Mouse (Mus musculus) kidney, postnatal 0 days (tissue): ENCODE data around the gene Prr23a1. TPM values are rescaled to one million over a fixed set of nuclear protein-coding genes. Genes with fewer than 3 reads are reported as not detected.

Experiments
- ATAC-seq: fragments of 200-750 bp; cut with Nextera tagmentation; replicated peaks from 2 replicates; pipeline ENCODE4 v1.8.0; 2017; ENCODE audit warnings: low read depth, moderate number of reproducible peaks, moderate TSS enrichment, moderate library complexity; ENCODE audit not compliant: low FRiP score
- DNase-seq: peaks from one replicate; pipeline ENCODE4 v3.0.0-alpha.2; 2016; ENCODE audit warnings: low spot score
- H3K27ac ChIP-seq: fragments of 300-500 bp; sonication (generic); 2 replicates; pipeline ENCODE4 v1.5.1; 2014; ENCODE audit warnings: mild to moderate bottlenecking
- H3K27me3 ChIP-seq: fragments of 300-500 bp; sonication (generic); 2 replicates; pipeline ENCODE4 v1.6.1; 2014; ENCODE audit warnings: low read length, mixed read lengths; ENCODE audit not compliant: insufficient read depth
- H3K36me3 ChIP-seq: fragments of 300-500 bp; sonication (generic); 2 replicates; pipeline ENCODE4 v1.6.1; 2014; ENCODE audit warnings: low read length, mixed read lengths; ENCODE audit not compliant: insufficient read depth
- H3K4me1 ChIP-seq: fragments of 300-500 bp; sonication (generic); replicated peaks from 2 replicates; pipeline ENCODE4 v1.6.1; 2014; ENCODE audit warnings: antibody characterized with exemption, low read length, mixed read lengths; ENCODE audit not compliant: insufficient read depth
- H3K4me2 ChIP-seq: fragments of 300-500 bp; sonication (generic); 2 replicates; pipeline ENCODE4 v1.6.1; 2014; ENCODE audit warnings: mild to moderate bottlenecking, low read length, moderate library complexity, mixed read lengths
- H3K4me3 ChIP-seq: fragments of 300-500 bp; sonication (generic); replicated peaks from 2 replicates; pipeline ENCODE4 v1.5.1; 2014; ENCODE audit warnings: low read depth, low read length
- H3K9ac ChIP-seq: fragments of 300-500 bp; sonication (generic); 2 replicates; pipeline ENCODE4 v1.6.1; 2014; ENCODE audit warnings: low read depth, low read length
- H3K9me3 ChIP-seq: fragments of 300-500 bp; sonication (generic); replicated peaks from 2 replicates; pipeline ENCODE4 v1.6.1; 2016; ENCODE audit warnings: low read length, inconsistent platforms, mixed read lengths
- CTCF ChIP-seq: IDR thresholded peaks from 2 replicates; pipeline ENCODE4 v1.5.1; 2016; ENCODE audit warnings: antibody characterized with exemption, low read depth, mild to moderate bottlenecking, moderate library complexity
- WGBS: fragments of 180-500 bp; shearing (Covaris S2); extraction: QIAGEN DNeasy Blood & Tissue Kit; methylation state at CpG from one replicate; pipeline ENCODE4 v1.1.7; 2014; 5-methylcytosine and 5-hydroxymethylcytosine counted together
- polyA plus RNA-seq: library from polyadenylated mRNA; unstranded; fragments of >200 nt; fragmentation: Nextera tagmentation; extraction: Ambion mirVana; gene quantifications from 2 replicates; pipeline ENCODE4 v1.2.1, GENCODE M21; 2015

Prr23a1 gene
- polyA plus RNA-seq, 1 experiment from 2014 or later = not detected

- WGBS = 13% methylated on average over 5 of the region's 5 CpGs
- no peaks in the 10 kb centered on the region for H3K4me1 ChIP-seq
- H3K4me3 ChIP-seq = no peak overlapping the region
- no peak for TF ChIP-seq CTCF
- peak; percentile 78 for DNase-seq
- H3K9me3 ChIP-seq = no peaks in the 10 kb centered on the region
- no peak overlapping the region for H3K4me2 ChIP-seq
- ATAC-seq = peak; percentile 69; the same call in 1 of the 2 replicates
- H3K9ac ChIP-seq = no peak overlapping the region
- H3K27me3 ChIP-seq = no peaks in the 10 kb centered on the region
- no peaks in the 10 kb centered on the region for H3K36me3 ChIP-seq
- H3K27ac ChIP-seq = no peak overlapping the region
Observed at GRCm38 (mm10) chr9:98829508-98829907, 12.8 kb upstream of the Prr23a1 start.

GRCm38 (mm10) chr9:98837537-98838074, 4.7 kb upstream of the Prr23a1 start:
- Histone ChIP-seq H3K9me3 (no peaks in the 10 kb centered on the region), H3K36me3 (no peaks in the 10 kb centered on the region), H3K9ac (no peak overlapping the region), H3K27me3 (no peaks in the 10 kb centered on the region), H3K27ac (no peak overlapping the region), H3K4me2 (no peak overlapping the region), H3K4me3 (no peak overlapping the region), H3K4me1 (no peaks in the 10 kb centered on the region)
- DNase-seq (peak; percentile 87), ATAC-seq (peak; percentile 92)
- 30% methylated on average over 7 of the region's 7 CpGs for WGBS
- no peak for TF ChIP-seq CTCF

- ATAC-seq = no peak
- no peaks in the 10 kb centered on the region for H3K4me1 ChIP-seq
- no peak within 1 kb of the TSS for H3K4me2 ChIP-seq
- peak; percentile 2 for DNase-seq
- H3K27ac ChIP-seq = no peak within 1 kb of the TSS
- H3K9me3 ChIP-seq = no peaks in the 10 kb centered on the region
- H3K4me3 ChIP-seq = no peak within 1 kb of the TSS
- no peaks in the 10 kb centered on the region for H3K36me3 ChIP-seq
- TF ChIP-seq CTCF = no peak
- no peaks in the 10 kb centered on the region for H3K27me3 ChIP-seq
- WGBS = 85% methylated on average over 18 of the region's 18 CpGs
- H3K9ac ChIP-seq = no peak within 1 kb of the TSS
Observed at GRCm38 (mm10) chr9:98856210-98856609, 13.9 kb downstream of the Prr23a1 start, which contains the start of gene Prr23a2. Gene Prr23a2, plus strand, starts transcription at chr9:98856494.

- Histone ChIP-seq H3K9ac (no peak overlapping the region), H3K4me2 (no peak overlapping the region), H3K9me3 (no peaks in the 10 kb centered on the region), H3K4me3 (no peak overlapping the region), H3K4me1 (no peaks in the 10 kb centered on the region), H3K27ac (no peak overlapping the region), H3K27me3 (no peaks in the 10 kb centered on the region), H3K36me3 (no peaks in the 10 kb centered on the region)
- WGBS = 73% methylated on average over 3 of the region's 3 CpGs
- ATAC-seq (no peak), DNase-seq (peak; percentile 4)
- peak; percentile 44 for TF ChIP-seq CTCF
Observed at GRCm38 (mm10) chr9:98863463-98863862, 21.2 kb downstream of the Prr23a1 start.

- WGBS = 63% methylated on average over 22 of the region's 22 CpGs
- no peak within 1 kb of the TSS for H3K4me2 ChIP-seq
- H3K27ac ChIP-seq = no peak within 1 kb of the TSS
- no peak for TF ChIP-seq CTCF
- no peaks in the 10 kb centered on the region for H3K4me1 ChIP-seq
- H3K36me3 ChIP-seq = no peaks in the 10 kb centered on the region
- H3K27me3 ChIP-seq = no peaks in the 10 kb centered on the region
- H3K4me3 ChIP-seq = no peak within 1 kb of the TSS
- no peak within 1 kb of the TSS for H3K9ac ChIP-seq
- DNase-seq = no peak
- no peaks in the 10 kb centered on the region for H3K9me3 ChIP-seq
- no peak for ATAC-seq
Observed at GRCm38 (mm10) chr9:98864571-98864970, 22.3 kb downstream of the Prr23a1 start, which contains the start of gene Prr23a3. Gene Prr23a3, plus strand, starts transcription at chr9:98864767.

Other genes with a start within 250 kb of the Prr23a1 start
- gene Mrps22, start 240.8 kb upstream of the Prr23a1 start, polyA plus RNA-seq = 47.2 and 51.1 TPM in 2 replicates
- gene Prr23a2, start 14.0 kb downstream of the Prr23a1 start, polyA plus RNA-seq = not detected in 2 replicates
- gene Prr23a3, start 22.3 kb downstream of the Prr23a1 start, polyA plus RNA-seq = not detected in 2 replicates
- not detected in 2 replicates for gene 7420426K07Rik, start 60.6 kb downstream of the Prr23a1 start, polyA plus RNA-seq
- not detected in 2 replicates for gene Foxl2, start 112.8 kb downstream of the Prr23a1 start, polyA plus RNA-seq
- gene Faim, start 143.9 kb downstream of the Prr23a1 start, polyA plus RNA-seq = 59.1 and 61.3 TPM in 2 replicates
- gene Gm1123, start 193.2 kb downstream of the Prr23a1 start, polyA plus RNA-seq = 0.71 and 0.76 TPM in 2 replicates